Mouse (Mus musculus): ENCODE results near the gene Rnf216. TPM values are rescaled to one million over a fixed set of nuclear protein-coding genes. Genes with fewer than 3 reads are reported as not detected.

Gene Rnf216
- total and polyA plus RNA-seq, 3 experiments = 15.5 to 30.7 (median 18.2) TPM

GRCm38 (mm10) chr5:143048232-143049012, 64.4 kb downstream of the Rnf216 start:
- H3K9ac ChIP-seq (ENCODE audit: insufficient read depth, low read depth) = no peak overlapping the region
- in situ Hi-C loops (cut with MboI; ENCODE audit: low pct_ligation_motif_present, low pct_unique_long_range_greater_than_20kb, low sequenced_read_pairs) (no loop called here), dilution Hi-C loops (cut with MboI; ENCODE audit: extremely low pct_ligation_motif_present, extremely low pct_unique_long_range_greater_than_20kb, low sequenced_read_pairs) (no loop called here)
- no peak overlapping the region for H3K4me2 ChIP-seq (ENCODE audit: insufficient read depth, low read depth, poor library complexity, severe bottlenecking)
- peaks cover 28 to 83% of the 10 kb centered on the region in 2 experiments for H3K36me3 ChIP-seq (replicated peaks in 1 of 2; ENCODE audit: control insufficient read depth in 1 of 2, insufficient read depth in 1 of 2, low read length in 1 of 2)
- no peaks in the 10 kb centered on the region for H3K79me2 ChIP-seq (replicated peaks; ENCODE audit: control insufficient read depth, extremely low read depth, insufficient read depth, poor library complexity, severe bottlenecking)
- peaks cover 2% of the 10 kb centered on the region for H3K9me3 ChIP-seq (replicated peaks; ENCODE audit: low read length)
- no peak for TF ChIP-seq RCOR1 (conservative IDR thresholded peaks at IDR 0.05; ENCODE audit: low read depth, low read length)
- no peak for TF ChIP-seq PAX5 (IDR thresholded peaks at IDR 0.05; ENCODE audit: low read length)
- no peak for TF ChIP-seq USF1 (IDR thresholded peaks at IDR 0.05; ENCODE audit: low read depth, low read length)
- no peak for TF ChIP-seq BHLHE40 (IDR thresholded peaks at IDR 0.05; ENCODE audit: low read depth, low read length)
- no peak for TF ChIP-seq TCF12 (IDR thresholded peaks at IDR 0.05; ENCODE audit: low read depth, low read length)
- H3K4me3 ChIP-seq (replicated peaks in 1 of 3; ENCODE audit: low read depth in 2 of 3, low read length in 2 of 3, poor library complexity in 1 of 3) = no peak overlapping the region
- DNase-seq (ENCODE audit: extremely low read depth) = no peak
- H3K4me1 ChIP-seq (ENCODE audit: control insufficient read depth in 1 of 2, insufficient read depth in 2 of 2) = peaks cover 4 to 42% of the 10 kb centered on the region in 2 experiments
- H3K27me3 ChIP-seq (replicated peaks) = no peaks in the 10 kb centered on the region
- H3K27ac ChIP-seq (ENCODE audit: insufficient read depth, low read depth) = no peak overlapping the region

GRCm38 (mm10) chr5:143047586-143047985, 65.2 kb downstream of the Rnf216 start:
- peaks cover 2% of the 10 kb centered on the region for H3K9me3 ChIP-seq (replicated peaks; ENCODE audit: low read length)
- dilution Hi-C loops (cut with MboI; ENCODE audit: extremely low pct_ligation_motif_present, extremely low pct_unique_long_range_greater_than_20kb, low sequenced_read_pairs) = no loop called here
- no peak overlapping the region for H3K9ac ChIP-seq (ENCODE audit: insufficient read depth, low read depth)
- H3K4me3 ChIP-seq (replicated peaks in 1 of 3; ENCODE audit: low read depth in 2 of 3, low read length in 2 of 3, poor library complexity in 1 of 3) = no peak overlapping the region
- peaks cover 4 to 42% of the 10 kb centered on the region in 2 experiments for H3K4me1 ChIP-seq (ENCODE audit: control insufficient read depth in 1 of 2, insufficient read depth in 2 of 2)
- DNase-seq (ENCODE audit: extremely low read depth) = no peak
- no peak for TF ChIP-seq TCF12 (IDR thresholded peaks at IDR 0.05; ENCODE audit: low read depth, low read length)
- no peak for TF ChIP-seq JUND (conservative IDR thresholded peaks at IDR 0.05; ENCODE audit: low read depth, low read length)
- TF ChIP-seq TBP (conservative IDR thresholded peaks at IDR 0.05; ENCODE audit: low read depth, low read length) = no peak
- no peak for TF ChIP-seq MYC (IDR thresholded peaks at IDR 0.05; ENCODE audit: low read depth, low read length)
- no peak for TF ChIP-seq UBTF (IDR thresholded peaks at IDR 0.05; ENCODE audit: low read depth, low read length)
- no peak for TF ChIP-seq RCOR1 (conservative IDR thresholded peaks at IDR 0.05; ENCODE audit: low read depth, low read length)
- TF ChIP-seq JUN (IDR thresholded peaks at IDR 0.05; ENCODE audit: insufficient read depth, low read depth, low read length) = no peak
- in situ Hi-C loops (cut with MboI; ENCODE audit: low pct_ligation_motif_present, low pct_unique_long_range_greater_than_20kb, low sequenced_read_pairs) = no loop called here
- no peaks in the 10 kb centered on the region for H3K27me3 ChIP-seq (replicated peaks)
- H3K4me2 ChIP-seq (ENCODE audit: insufficient read depth, low read depth, poor library complexity, severe bottlenecking) = no peak overlapping the region
- H3K79me2 ChIP-seq (replicated peaks; ENCODE audit: control insufficient read depth, extremely low read depth, insufficient read depth, poor library complexity, severe bottlenecking) = no peaks in the 10 kb centered on the region
- no peak overlapping the region for H3K27ac ChIP-seq (ENCODE audit: insufficient read depth, low read depth)
- H3K36me3 ChIP-seq (replicated peaks in 1 of 2; ENCODE audit: control insufficient read depth in 1 of 2, insufficient read depth in 1 of 2, low read length in 1 of 2) = peaks cover 26 to 83% of the 10 kb centered on the region in 2 experiments

GRCm38 (mm10) chr5:143043902-143044301, 68.9 kb downstream of the Rnf216 start:
- H3K27me3 ChIP-seq (replicated peaks) = no peaks in the 10 kb centered on the region
- no peak for DNase-seq (ENCODE audit: extremely low read depth)
- peaks cover 28 to 80% of the 10 kb centered on the region in 2 experiments for H3K36me3 ChIP-seq (replicated peaks in 1 of 2; ENCODE audit: control insufficient read depth in 1 of 2, insufficient read depth in 1 of 2, low read length in 1 of 2)
- no peak overlapping the region for H3K27ac ChIP-seq (ENCODE audit: insufficient read depth, low read depth)
- no peaks in the 10 kb centered on the region for H3K9me3 ChIP-seq (replicated peaks; ENCODE audit: low read length)
- peaks cover 6 to 56% of the 10 kb centered on the region in 2 experiments for H3K4me1 ChIP-seq (ENCODE audit: control insufficient read depth in 1 of 2, insufficient read depth in 2 of 2)
- no peak overlapping the region for H3K4me2 ChIP-seq (ENCODE audit: insufficient read depth, low read depth, poor library complexity, severe bottlenecking)
- dilution Hi-C loops (cut with MboI; ENCODE audit: extremely low pct_ligation_motif_present, extremely low pct_unique_long_range_greater_than_20kb, low sequenced_read_pairs) = no loop called here
- TF ChIP-seq POLR2A (IDR thresholded peaks at IDR 0.05; ENCODE audit: low read depth, low read length) = no peak
- no peak for TF ChIP-seq CTCF (conservative IDR thresholded peaks at IDR 0.05 in 1 of 2, IDR thresholded peaks at IDR 0.05 in 1 of 2; ENCODE audit: low read depth in 2 of 2, low read length in 2 of 2)
- no peak for TF ChIP-seq MXI1 (IDR thresholded peaks at IDR 0.05; ENCODE audit: low read depth, low read length)
- TF ChIP-seq MAX (IDR thresholded peaks at IDR 0.05; ENCODE audit: low read length) = no peak
- no peak for TF ChIP-seq RAD21 (IDR thresholded peaks at IDR 0.05; ENCODE audit: low read depth, low read length)
- TF ChIP-seq MYC (IDR thresholded peaks at IDR 0.05; ENCODE audit: low read depth, low read length) = no peak
- TF ChIP-seq BHLHE40 (IDR thresholded peaks at IDR 0.05; ENCODE audit: low read depth, low read length) = no peak
- TF ChIP-seq NRF1 (IDR thresholded peaks at IDR 0.05; ENCODE audit: low read depth, low read length) = no peak
- no peak for TF ChIP-seq PAX5 (IDR thresholded peaks at IDR 0.05; ENCODE audit: low read length)
- TF ChIP-seq SMC3 (IDR thresholded peaks at IDR 0.05; ENCODE audit: low read depth, low read length) = no peak
- no peak for TF ChIP-seq ELF1 (IDR thresholded peaks at IDR 0.05; ENCODE audit: low read depth, low read length)
- no peak for TF ChIP-seq HCFC1 (IDR thresholded peaks at IDR 0.05; ENCODE audit: low read depth, low read length)
- no peak for TF ChIP-seq ZMIZ1 (IDR thresholded peaks at IDR 0.05; ENCODE audit: low read depth, low read length)
- no peak for TF ChIP-seq ETS1 (conservative IDR thresholded peaks at IDR 0.05; ENCODE audit: low read depth, low read length)
- H3K79me2 ChIP-seq (replicated peaks; ENCODE audit: control insufficient read depth, extremely low read depth, insufficient read depth, poor library complexity, severe bottlenecking) = no peaks in the 10 kb centered on the region
- in situ Hi-C loops (cut with MboI; ENCODE audit: low pct_ligation_motif_present, low pct_unique_long_range_greater_than_20kb, low sequenced_read_pairs) = no loop called here
- H3K9ac ChIP-seq (ENCODE audit: insufficient read depth, low read depth) = no peak overlapping the region
- no peak overlapping the region for H3K4me3 ChIP-seq (replicated peaks in 1 of 3; ENCODE audit: low read depth in 2 of 3, low read length in 2 of 3, poor library complexity in 1 of 3)

Measured in CH12.LX (cell line).